Mouse (Mus musculus): ENCODE data around the gene Trim10. TPM values are rescaled to one million over a fixed set of nuclear protein-coding genes. Genes with fewer than 3 reads are reported as not detected.
"Not testable (repeated sequence)": the region's sequence is repeated elsewhere in the genome, so short reads cannot be mapped to it uniquely, and the experiment has no call there.

Gene Trim10
- polyA plus RNA-seq, 1 experiment from 2014 or later, result 8.1 TPM

DNA sequence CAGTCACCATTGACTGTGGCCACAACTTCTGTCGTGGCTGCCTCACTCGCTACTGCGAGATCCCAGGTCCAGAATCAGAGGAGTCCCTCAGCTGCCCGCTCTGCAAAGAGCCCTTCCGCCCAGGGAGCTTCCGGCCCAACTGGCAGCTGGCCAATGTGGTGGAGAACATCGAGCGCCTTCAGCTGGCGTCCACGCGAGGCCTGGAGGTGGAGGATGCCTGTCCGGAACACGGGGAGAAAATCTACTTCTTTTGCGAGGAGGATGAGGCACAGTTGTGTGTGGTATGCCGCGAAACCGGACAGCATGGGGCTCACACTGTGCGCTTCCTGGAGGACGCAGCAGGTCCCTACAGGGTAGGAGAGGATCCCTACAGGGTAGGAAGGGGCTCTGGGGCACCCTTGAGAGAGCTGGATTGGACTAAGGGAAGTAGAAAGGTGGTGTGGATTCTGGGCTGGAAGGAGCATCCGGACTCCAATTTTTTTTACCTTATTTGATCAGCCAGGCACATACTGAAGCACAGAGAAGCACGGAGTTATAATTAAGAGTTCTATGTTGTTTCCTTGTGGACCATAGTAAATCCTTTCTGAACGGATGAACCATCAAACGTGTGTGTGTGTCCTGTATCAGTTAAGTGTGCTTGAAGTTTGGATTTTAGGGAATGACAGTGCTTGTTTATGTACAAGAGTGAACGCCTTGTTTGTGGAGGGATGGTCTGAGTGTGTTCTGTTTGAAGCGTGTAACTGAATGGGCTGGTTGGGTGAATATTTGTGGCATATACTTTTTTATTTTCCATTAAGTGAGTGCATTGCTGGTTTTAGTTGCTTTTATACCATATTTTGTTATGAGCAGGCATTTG is 809 bp downstream of the Trim10 start:
- Histone ChIP-seq H3K4me1 (ENCODE audit: control insufficient read depth, insufficient read depth, low read length) (no peaks in the 10 kb centered on the region), H3K27me3 (ENCODE audit: control insufficient read depth, insufficient read depth, low read length) (0 out of 2 replicates have a peak, but pooled peaks cover 2% of the 10 kb centered on the region), H3K4me2 (no peak overlapping the region), H3K9me3 (ENCODE audit: control insufficient read depth, low read length) (no peaks in the 10 kb centered on the region), H3K4me3 (ENCODE audit: low read depth, low read length) (no peak overlapping the region), H3K9ac (ENCODE audit: low read length) (no peak overlapping the region), H3K27ac (ENCODE audit: low read depth, low read length) (no peak overlapping the region), H3K36me3 (ENCODE audit: control insufficient read depth, insufficient read depth, low read length) (no peaks in the 10 kb centered on the region)
- DNase-seq (ENCODE audit: low spot score, missing footprints) (peak; percentile 62), ATAC-seq (ENCODE audit: low FRiP score) (no peak)
- 77% methylated on average over 25 of the region's 25 CpGs for WGBS

DNA sequence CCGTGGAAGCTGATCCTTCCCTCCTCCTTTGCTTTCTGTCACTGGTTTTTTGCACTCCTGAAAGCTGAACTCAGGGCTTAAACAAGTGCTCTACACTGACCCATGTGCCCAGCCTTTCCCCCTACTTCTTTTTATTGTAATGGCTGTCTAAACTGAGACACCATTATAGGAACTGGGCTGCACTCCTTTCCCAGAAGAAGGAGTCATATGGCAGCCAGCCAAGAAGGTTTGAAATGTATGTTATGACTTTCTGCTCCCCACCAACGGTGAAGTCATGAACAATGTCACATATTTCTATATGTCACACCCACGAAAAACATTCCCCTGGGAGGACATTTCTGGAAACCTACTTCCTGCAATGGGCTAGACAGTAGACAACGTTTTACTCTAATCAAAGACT is 5.3 kb downstream of the Trim10 start:
- H3K36me3 ChIP-seq (ENCODE audit: control insufficient read depth, insufficient read depth, low read length), result no peaks in the 10 kb centered on the region
- ATAC-seq (ENCODE audit: low FRiP score), result no peak
- no peak overlapping the region for H3K4me2 ChIP-seq
- no peaks in the 10 kb centered on the region for H3K4me1 ChIP-seq (ENCODE audit: control insufficient read depth, insufficient read depth, low read length)
- no peak for DNase-seq (ENCODE audit: low spot score, missing footprints)
- no peaks in the 10 kb centered on the region for H3K9me3 ChIP-seq (ENCODE audit: control insufficient read depth, low read length)
- H3K27ac ChIP-seq (ENCODE audit: low read depth, low read length), result no peak overlapping the region
- H3K9ac ChIP-seq (ENCODE audit: low read length), result no peak overlapping the region
- H3K4me3 ChIP-seq (ENCODE audit: low read depth, low read length), result no peak overlapping the region
- 75% methylated on average over 4 of the region's 4 CpGs for WGBS
- H3K27me3 ChIP-seq (ENCODE audit: control insufficient read depth, insufficient read depth, low read length), result no peaks in the 10 kb centered on the region

DNA sequence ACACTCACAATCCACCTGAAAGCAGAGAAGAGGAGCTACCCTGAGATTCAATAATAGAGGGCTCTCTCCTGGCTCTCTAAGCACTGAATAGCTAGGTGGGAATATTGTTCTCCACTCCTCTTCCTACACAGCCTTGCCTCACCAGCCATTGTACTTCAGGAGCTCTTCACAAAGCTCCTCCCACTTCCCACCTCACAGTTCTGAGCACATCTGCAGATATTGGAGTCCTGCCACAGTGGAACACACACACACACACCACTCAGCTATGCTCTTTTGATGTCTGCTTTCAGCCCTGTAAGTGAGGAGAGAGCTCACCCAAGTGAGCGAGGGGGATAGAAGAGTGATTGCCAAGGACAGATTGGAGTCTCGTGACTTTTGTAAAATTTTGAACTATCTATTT is 14.0 kb downstream of the Trim10 start:
- Histone ChIP-seq H3K4me2 (no peak overlapping the region), H3K27me3 (ENCODE audit: control insufficient read depth, insufficient read depth, low read length) (no peaks in the 10 kb centered on the region), H3K9ac (ENCODE audit: low read length) (no peak overlapping the region), H3K36me3 (ENCODE audit: control insufficient read depth, insufficient read depth, low read length) (no peaks in the 10 kb centered on the region), H3K4me1 (ENCODE audit: control insufficient read depth, insufficient read depth, low read length) (no peaks in the 10 kb centered on the region), H3K4me3 (ENCODE audit: low read depth, low read length) (no peak overlapping the region), H3K27ac (ENCODE audit: low read depth, low read length) (no peak overlapping the region), H3K9me3 (ENCODE audit: control insufficient read depth, low read length) (no peaks in the 10 kb centered on the region)
- 82% methylated on average over 2 of the region's 2 CpGs for WGBS
- ATAC-seq (ENCODE audit: low FRiP score) (no peak), DNase-seq (ENCODE audit: low spot score, missing footprints) (no peak)

DNA sequence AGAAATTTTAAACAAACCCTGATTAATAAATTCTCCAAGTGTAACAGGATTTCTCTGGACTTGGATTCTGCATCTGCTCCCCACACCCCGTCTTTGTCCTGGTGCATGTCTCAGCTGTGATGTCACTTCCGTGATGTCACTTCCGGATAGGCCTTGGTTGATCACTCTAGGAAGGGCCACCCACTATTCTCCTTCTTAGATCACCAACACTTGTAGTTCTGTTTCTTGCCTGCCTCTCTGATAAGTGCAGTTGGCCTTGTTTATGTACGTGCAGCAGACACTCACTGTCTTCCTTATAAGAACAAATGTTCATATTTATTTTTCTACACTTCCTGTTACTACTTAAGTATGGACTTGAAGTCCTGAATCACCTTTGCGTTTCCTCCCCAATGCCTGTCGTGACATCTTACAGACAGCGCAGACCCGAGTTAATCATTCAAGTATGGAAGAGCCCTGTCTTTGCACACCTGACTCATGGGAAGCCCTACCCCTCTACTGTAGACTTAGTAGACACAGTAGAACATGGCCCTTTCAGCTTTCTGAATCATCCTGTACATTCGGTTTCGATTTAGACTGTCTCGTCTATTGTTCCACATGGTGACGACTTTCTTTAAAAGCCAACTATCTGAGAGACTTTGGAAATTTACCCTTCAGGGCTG is 15.9 kb downstream of the Trim10 start:
- no peaks in the 10 kb centered on the region for H3K36me3 ChIP-seq (ENCODE audit: control insufficient read depth, insufficient read depth, low read length)
- no peak for DNase-seq (ENCODE audit: low spot score, missing footprints)
- no peak overlapping the region for H3K27ac ChIP-seq (ENCODE audit: low read depth, low read length)
- H3K4me1 ChIP-seq (ENCODE audit: control insufficient read depth, insufficient read depth, low read length), result no peaks in the 10 kb centered on the region
- no peak overlapping the region for H3K4me2 ChIP-seq
- no peaks in the 10 kb centered on the region for H3K27me3 ChIP-seq (ENCODE audit: control insufficient read depth, insufficient read depth, low read length)
- 91% methylated on average over 12 of the region's 12 CpGs for WGBS
- ATAC-seq (ENCODE audit: low FRiP score), result no peak
- no peaks in the 10 kb centered on the region for H3K9me3 ChIP-seq (ENCODE audit: control insufficient read depth, low read length)
- H3K9ac ChIP-seq (ENCODE audit: low read length), result no peak overlapping the region
- no peak overlapping the region for H3K4me3 ChIP-seq (ENCODE audit: low read depth, low read length)

DNA sequence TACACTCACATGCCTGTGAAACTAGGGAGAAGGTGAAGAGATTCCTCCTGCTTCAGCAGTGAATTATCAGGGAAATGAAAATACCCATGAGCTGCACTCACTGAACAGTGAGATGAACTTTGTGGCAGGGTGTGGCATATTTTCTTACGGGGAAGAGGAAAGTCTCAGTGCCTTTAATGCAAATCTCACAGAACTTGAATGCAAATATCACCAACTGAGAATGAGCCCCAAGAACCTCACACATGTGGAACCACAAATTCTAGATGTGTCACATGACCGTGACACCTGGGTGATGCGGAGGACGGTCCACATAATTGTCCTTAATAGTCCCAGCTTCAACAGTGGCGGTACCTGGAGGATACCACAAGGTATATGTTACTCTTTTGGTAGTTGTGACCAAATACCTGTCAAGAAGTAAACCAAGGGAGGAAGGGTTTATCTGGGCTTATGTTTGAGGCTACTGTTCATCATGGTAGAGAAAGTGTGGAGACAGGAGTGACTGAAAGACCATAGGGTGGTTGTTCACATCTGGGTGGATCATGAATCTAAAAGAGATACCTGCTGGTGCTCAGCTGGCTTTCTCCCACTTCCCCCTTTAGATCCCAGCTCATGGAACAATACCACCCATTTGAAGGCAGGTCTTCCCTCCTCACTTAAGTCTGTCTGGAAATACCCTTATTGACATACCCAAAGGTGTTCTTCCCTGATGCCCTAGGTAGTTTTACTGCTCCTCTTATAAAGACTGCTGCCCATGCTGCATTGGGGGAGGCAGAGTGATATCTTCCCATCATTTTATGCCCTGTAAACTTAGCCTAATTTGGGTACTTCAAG is 20.9 kb downstream of the Trim10 start, which contains the start of gene Trim40:
Gene Trim40 (minus strand): TSS at position 51 of the 831 bp plus-strand sequence.
- 90% methylated on average over 5 of the region's 5 CpGs for WGBS
- Histone ChIP-seq H3K9me3 (ENCODE audit: control insufficient read depth, low read length) (no peaks in the 10 kb centered on the region), H3K4me3 (ENCODE audit: low read depth, low read length) (no peak within 1 kb of the TSS), H3K36me3 (ENCODE audit: control insufficient read depth, insufficient read depth, low read length) (no peaks in the 10 kb centered on the region), H3K4me2 (no peak within 1 kb of the TSS), H3K27ac (ENCODE audit: low read depth, low read length) (no peak within 1 kb of the TSS), H3K27me3 (ENCODE audit: control insufficient read depth, insufficient read depth, low read length) (no peaks in the 10 kb centered on the region), H3K4me1 (ENCODE audit: control insufficient read depth, insufficient read depth, low read length) (no peaks in the 10 kb centered on the region), H3K9ac (ENCODE audit: low read length) (no peak within 1 kb of the TSS)
- no peak for DNase-seq (ENCODE audit: low spot score, missing footprints)
- ATAC-seq (ENCODE audit: low FRiP score), result no peak

DNA sequence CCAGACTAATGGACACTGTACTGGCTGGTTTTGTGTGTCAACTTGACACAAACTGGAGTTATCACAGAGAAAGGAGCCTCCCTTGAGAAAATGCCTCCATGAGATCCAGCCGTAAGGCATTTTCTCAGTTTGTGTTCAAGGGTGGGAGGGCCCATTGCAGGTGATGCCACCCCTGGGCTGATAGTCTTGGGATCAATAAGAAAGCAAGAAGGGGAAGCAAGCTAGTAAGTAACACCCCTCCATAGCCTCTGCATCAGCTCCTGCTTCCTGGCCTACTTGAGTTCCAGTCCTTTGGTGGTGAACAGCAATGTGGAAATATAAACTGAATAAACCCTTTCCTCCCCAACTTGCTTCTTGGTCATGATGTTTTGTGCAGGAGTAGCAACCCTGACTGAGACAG is 22.1 kb downstream of the Trim10 start:
- ATAC-seq (ENCODE audit: low FRiP score); DNase-seq (ENCODE audit: low spot score, missing footprints); H3K4me1 ChIP-seq (ENCODE audit: control insufficient read depth, insufficient read depth, low read length): not testable (repeated sequence)

DNA sequence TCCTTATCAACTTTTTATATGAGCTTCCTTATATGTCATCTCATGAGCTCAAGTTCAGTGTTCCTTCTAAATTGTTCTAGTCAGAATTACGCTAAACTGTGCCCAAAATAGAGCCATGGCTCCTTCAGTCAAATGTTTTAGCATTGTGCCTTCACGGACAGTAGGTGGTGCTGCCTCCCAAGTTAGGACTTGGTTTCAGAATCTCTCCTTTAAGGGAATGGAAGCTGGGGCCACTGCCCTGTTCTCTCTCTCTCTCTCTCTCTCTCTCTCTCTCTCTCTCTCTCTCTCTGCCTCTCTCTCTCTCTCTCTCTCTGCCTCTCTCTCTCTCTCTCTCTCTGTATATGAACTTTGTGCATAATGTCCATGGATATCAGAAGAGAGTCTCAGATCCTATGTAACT is 23.0 kb downstream of the Trim10 start:
- Histone ChIP-seq H3K4me2 (no peak overlapping the region), H3K36me3 (ENCODE audit: control insufficient read depth, insufficient read depth, low read length) (no peaks in the 10 kb centered on the region), H3K27ac (ENCODE audit: low read depth, low read length) (no peak overlapping the region), H3K4me3 (ENCODE audit: low read depth, low read length) (no peak overlapping the region), H3K9ac (ENCODE audit: low read length) (no peak overlapping the region), H3K9me3 (ENCODE audit: control insufficient read depth, low read length) (no peaks in the 10 kb centered on the region), H3K4me1 (ENCODE audit: control insufficient read depth, insufficient read depth, low read length) (no peaks in the 10 kb centered on the region), H3K27me3 (ENCODE audit: control insufficient read depth, insufficient read depth, low read length) (no peaks in the 10 kb centered on the region)
- ATAC-seq (ENCODE audit: low FRiP score) (peak; percentile 24; the same call in 1 of the 2 replicates), DNase-seq (ENCODE audit: low spot score, missing footprints) (no peak)
- 11% methylated on average over 2 of the region's 2 CpGs for WGBS

More for the DNA sequence above, 22.1 kb downstream of the Trim10 start:
- H3K9ac ChIP-seq (ENCODE audit: low read length); H3K4me2 ChIP-seq; H3K36me3 ChIP-seq (ENCODE audit: control insufficient read depth, insufficient read depth, low read length); H3K27me3 ChIP-seq (ENCODE audit: control insufficient read depth, insufficient read depth, low read length); H3K27ac ChIP-seq (ENCODE audit: low read depth, low read length); H3K4me3 ChIP-seq (ENCODE audit: low read depth, low read length); H3K9me3 ChIP-seq (ENCODE audit: control insufficient read depth, low read length): not testable (repeated sequence)
- WGBS, result 93% methylated on average over 1 of the region's 1 CpGs

DNA sequence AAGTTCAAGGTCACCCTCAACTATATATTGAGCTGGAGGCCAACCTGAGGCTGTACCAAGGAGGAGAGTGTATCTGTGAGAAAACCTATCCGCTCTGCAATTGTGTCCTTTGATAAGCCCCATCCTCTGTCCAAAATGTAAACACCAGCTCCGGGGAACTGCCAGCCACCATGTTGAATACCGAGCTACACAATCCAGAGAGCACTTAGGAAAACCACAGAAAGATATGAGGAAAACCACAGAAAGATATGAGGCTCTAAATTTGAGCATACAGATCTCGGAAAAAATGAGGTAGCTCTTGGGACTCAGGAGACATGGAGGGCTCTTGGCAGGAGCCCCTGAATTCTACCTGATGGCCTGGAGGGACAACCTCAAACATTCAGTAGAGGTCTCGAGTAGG is 24.0 kb downstream of the Trim10 start:
- H3K9me3 ChIP-seq (ENCODE audit: control insufficient read depth, low read length), result no peaks in the 10 kb centered on the region
- H3K4me1 ChIP-seq (ENCODE audit: control insufficient read depth, insufficient read depth, low read length), result no peaks in the 10 kb centered on the region
- no peaks in the 10 kb centered on the region for H3K27me3 ChIP-seq (ENCODE audit: control insufficient read depth, insufficient read depth, low read length)
- no peak for ATAC-seq (ENCODE audit: low FRiP score)
- H3K36me3 ChIP-seq (ENCODE audit: control insufficient read depth, insufficient read depth, low read length), result no peaks in the 10 kb centered on the region
- no peak overlapping the region for H3K4me2 ChIP-seq
- no peak overlapping the region for H3K4me3 ChIP-seq (ENCODE audit: low read depth, low read length)
- no peak overlapping the region for H3K27ac ChIP-seq (ENCODE audit: low read depth, low read length)
- no peak overlapping the region for H3K9ac ChIP-seq (ENCODE audit: low read length)
- 85% methylated on average over 5 of the region's 5 CpGs for WGBS
- DNase-seq (ENCODE audit: low spot score, missing footprints), result no peak
